Mouse (Mus musculus): ENCODE measurements around the gene Rflnb.
"Not testable (repeated sequence)": the region's sequence is repeated elsewhere in the genome, so short reads cannot be mapped to it uniquely, and the experiment has no call there.

Gene Rflnb

DNA sequence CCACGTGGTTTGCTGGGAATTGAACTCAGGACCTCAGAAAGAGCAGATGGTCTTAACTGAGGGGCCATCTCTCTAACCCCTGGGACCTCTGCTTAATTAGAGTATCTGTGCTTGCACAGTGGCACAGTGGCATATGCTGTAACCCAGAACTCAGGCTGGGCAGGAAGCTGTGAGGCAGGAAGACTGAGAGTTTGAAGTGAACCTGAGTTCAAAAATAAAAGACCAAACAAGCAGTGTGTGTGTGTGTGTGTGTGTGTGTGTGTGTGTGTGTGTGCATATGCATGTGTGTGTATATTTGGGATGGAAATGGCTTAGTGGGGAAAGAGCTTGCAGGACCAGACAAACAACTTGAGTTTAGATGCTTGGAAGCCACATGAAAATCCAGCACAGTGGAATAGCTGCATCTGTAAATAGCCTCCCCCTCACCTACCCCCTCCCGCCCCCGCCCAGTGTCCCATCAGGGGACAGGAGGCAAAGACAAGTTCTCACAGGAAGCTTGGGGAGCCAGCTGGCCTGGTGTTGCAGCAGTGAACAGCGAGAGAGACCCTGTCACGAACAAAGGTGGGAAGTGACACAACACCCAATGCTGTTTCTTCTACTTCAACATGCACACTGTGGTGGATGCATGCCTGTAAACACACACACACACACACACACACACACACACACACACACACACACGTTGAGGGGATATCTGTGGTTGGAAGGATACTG is 10.2 kb upstream of the Rflnb start:
- peak in 1 of 2 experiments; percentile 11 for DNase-seq

DNA sequence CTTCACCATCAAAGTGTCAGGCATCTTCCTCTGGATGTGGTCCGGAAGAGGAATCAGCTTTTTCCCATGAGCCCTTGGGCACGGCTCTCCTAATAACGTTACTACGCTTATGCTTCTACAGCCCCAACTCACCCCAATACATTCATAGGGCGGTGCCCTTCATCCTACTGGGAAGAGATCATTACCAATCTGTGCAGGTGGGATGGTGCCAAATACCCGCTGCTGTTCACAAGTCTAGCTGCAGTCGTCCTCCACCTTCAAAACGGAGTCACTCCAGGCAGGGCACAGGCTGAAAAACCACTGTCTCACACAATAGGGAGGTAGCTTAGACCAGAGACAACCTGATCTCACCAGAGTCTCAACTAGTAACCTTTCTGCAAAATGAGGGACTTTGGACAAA is 7.6 kb upstream of the Rflnb start:
- DNase-seq: peak; percentile 68 to 80

GRCm38 (mm10) chr11:76033836-76034235 is 6.3 kb upstream of the Rflnb start:
- DNase-seq: no peak

GRCm38 (mm10) chr11:76033359-76033758 is 5.8 kb upstream of the Rflnb start:
- no peak for DNase-seq

GRCm38 (mm10) chr11:76028072-76028465 is 487 bp upstream of the Rflnb start:
- DNase-seq: peak in 1 of 2 experiments; percentile 51

DNA sequence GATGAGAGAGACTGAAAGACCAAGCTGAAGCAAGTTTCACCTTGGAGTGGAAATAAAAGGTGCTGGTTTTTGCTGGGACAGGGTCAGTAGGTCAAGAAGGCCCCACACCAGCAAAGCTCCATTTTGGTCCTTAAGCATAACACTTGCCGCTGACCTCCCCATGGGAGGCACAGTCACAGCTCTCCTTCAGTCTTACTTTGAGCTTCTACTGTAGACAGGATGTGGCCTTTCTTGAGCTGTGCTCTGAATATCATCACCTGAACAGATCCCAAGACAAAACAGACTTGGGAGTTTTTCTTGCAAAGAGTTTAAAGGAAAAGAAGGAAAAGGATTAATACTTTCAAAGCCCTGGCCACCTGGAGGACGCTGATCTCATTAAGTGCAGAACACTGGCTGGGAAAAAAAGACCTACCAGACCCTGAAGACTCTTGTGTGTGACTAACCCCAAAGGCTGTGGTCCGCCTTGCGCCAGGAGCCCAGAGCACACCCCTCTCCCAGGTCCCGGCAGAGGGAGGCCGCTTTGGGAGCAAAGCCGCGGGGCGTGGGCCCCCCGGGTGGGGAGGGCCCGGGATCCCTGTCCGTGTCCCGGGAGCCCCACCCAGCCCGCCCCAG is 949 bp downstream of the Rflnb start:
- no peak for DNase-seq

DNA sequence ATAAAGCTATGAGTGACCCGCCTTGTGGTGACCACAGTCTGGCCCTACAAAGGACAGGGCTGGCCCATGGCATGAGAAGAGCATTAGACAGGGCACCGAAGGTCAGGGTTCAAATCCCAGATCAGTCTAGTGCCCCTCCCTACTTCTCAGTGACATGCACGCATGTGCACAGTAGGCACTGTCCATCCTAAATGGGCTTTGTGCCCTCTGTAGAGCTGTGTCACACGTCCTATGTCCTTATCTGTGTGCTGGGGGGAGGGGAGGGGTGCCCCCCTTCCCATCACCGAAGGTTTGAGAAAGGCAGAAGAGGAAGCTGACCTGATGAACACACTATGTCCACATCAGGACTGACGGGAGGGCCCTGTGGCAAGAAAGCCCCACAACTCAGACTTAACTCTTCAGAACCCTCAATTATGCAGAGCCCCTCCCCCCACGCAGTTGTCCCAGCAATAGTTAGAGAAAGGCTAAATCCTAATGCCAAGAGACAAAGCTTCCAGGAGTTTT is 2.5 kb downstream of the Rflnb start:
- peak in 1 of 2 experiments; percentile 12 for DNase-seq

- no peak for DNase-seq
Observed at GRCm38 (mm10) chr11:76020916-76021315, 6.7 kb downstream of the Rflnb start.

DNA sequence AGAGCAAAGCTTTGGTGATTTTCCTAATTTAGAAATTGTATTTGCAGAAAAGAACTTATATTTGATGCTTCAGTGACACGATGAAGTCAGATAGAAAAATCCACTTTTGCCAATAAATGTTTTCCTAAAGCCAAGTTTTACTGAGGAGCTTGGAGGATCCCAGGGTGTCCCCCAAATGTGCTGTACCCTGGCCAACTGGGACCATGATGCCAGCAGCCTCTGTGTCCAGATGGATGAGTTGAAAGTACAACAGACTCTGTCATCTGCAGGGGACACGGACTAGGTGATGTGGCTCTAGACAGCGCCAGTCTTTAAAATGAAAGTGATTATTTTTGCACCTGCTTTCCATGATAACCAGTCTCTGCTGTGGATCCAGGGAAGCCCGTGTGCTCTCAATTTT is 7.7 kb downstream of the Rflnb start:
- peak in 1 of 2 experiments; percentile 33 for DNase-seq

DNA sequence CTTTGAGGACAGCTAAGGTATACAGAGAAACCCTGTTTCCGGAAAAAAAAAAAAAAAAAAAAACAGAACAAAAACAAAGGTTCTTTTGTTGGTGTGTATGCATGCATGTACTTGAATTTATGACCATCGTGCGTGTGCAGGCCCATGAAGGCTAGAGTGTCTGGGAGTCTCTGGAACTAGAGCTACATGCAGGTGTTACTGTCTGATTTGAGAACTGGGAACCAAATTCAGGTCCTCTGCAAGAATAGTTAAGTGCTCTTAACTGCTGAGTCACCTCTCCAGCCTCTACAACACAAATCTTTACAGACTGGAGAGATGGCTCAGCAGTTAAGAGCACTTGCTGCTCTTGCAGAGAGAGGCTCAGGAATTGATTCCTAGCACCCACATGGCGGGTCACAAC is 11.8 kb downstream of the Rflnb start:
- no peak for DNase-seq

DNA sequence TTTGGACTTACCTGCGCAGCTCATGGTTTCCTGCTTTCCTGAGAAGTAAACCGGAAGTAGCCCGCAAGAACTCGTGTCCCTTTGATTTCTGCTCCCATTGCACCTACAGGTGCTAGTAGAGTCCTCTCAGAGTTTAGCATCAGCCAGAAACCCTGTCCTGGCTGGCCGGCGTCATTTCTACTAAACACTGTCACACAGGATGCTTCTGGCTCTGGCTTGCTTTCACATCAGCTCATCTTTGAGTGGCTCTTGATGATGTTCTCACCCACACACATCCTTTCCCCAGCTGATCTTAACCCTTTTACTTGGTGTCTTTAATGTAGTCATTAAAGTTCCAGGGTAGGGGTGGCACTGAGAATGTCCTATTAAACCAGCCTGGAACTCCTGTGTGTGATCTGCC is 12.3 kb downstream of the Rflnb start:
- DNase-seq: no peak

- no peak for DNase-seq
Observed at GRCm38 (mm10) chr11:76010838-76011624, 16.6 kb downstream of the Rflnb start.

DNA sequence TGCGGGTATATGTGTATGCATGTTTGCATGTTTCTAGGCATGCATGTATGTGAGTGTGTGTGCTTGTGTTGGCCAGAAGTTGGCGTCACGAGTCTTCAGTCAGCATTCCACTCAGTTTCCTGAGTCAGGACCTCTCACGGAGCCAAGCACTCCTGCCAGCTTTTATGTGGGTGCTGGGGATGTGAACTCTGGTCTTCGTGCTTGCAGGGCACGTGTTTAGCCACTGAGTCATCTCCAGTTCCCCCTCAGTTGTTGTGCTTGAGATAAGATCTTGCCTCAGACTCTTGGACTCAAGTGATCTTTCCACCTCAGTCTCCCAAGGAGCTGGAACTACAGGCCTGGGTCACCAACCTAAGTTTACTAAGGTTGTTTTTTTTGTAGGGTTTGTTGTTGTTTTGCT is 18.5 kb downstream of the Rflnb start:
- DNase-seq: no peak

GRCm38 (mm10) chr11:76008162-76008561 is 19.4 kb downstream of the Rflnb start:
- no peak for DNase-seq

DNA sequence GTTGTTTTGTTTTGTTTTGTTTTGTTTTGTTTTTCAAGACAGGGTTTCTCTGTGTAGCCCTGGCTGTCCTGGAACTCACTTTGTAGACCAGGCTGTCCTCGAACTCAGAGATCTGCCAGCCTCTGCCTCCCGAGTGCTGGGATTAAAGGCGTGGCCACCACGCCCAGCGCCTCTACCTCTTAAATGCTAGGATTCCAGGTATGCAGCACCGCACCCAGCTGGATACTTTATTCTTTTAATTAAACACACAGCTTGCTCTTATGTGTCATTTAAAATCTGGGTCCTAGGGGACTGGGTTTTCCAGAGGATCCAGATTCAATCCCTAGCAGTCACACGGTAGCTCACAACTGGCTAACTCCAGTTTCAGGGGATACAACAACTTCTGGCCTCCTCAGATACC is 23.3 kb downstream of the Rflnb start:
- not testable (repeated sequence) for DNase-seq

DNA sequence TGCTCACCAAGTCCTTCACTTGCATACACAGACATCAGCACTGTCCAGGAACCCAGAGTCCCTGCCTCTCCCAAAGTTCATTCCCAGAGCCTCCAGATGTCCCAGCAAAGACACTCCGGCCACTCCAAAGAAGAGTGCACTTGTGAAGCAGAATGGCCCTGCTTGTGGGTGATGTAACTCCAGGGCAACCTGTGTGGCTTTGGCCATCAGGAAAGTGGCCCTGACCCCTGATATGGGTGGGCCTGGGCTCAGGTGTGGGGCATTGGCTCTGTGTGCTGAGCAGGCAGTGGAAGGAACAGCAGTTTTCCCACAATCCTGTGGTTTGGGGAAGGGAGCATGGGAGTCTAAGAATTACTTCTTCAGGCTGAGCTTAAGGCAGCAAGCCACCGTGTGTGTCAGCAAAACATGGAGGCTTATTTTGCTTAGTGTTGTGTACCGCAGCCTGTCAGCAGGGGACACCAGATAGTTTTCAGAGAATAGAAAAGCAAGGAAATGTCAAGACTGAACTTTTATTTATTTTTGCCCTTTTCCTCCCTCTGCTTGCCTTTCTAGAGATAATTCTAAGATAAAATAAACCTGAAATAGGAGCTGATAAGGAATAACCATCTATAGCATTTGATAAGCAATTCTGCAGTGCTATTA is 26.2 kb downstream of the Rflnb start:
- no peak for DNase-seq

DNA sequence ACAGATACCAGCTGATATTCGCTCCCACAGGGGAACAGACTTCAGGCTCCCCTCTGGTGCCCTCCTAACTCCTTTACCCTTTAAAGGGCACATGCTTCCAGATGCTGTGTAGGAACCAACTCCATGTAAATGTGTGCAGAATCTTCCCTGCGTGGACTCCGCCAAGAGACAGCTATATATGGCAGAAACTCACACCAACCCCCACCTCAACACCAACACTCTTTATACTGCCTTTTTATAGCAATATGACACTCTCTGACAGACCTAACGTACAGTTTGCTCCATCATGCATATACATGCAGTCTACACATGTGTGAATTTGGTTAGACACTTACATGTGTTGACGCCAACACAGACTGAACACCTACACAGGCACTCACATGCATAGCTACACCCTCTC is 26.9 kb downstream of the Rflnb start:
- DNase-seq: no peak

DNA sequence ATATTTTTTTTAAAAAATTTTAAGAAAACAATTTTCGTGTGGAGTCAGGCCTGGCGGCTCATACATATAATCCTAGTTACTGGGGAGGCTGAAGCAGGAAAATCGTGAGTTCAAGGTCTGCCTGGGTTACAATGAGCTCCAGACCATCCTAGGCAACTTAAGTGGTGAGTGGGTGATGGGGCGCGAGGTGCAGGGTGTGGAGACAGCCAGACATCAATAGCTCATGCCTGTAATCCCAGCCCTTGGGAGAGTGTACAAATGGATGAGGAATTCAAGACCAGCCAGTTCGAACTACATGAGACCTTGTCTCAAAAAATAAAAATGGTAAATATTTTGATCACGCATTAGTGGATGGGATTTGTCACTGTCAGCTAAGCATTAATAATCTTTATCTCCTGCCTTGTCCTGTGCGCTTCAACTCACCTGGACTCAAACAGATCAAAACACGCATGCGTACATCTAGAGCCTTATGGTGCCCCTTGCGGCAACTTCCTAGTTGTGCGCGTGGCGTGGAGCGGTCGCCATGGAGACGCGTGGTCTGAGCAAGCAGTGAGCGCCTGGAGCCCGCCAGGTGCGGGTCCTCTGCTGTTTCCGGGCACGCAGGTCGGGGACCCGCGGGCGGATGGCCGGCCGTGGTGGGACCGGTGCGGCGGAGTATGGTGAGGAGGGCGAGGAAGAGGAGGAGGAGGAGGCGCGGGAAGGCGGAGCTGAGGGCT is 28.0 kb downstream of the Rflnb start, which contains the start of gene 1700016K19Rik:
Gene 1700016K19Rik, plus strand, starts transcription at position 473 of the 716 bp plus-strand sequence.
- peak; percentile 88 to 91 for DNase-seq

- DNase-seq: no peak
Observed at GRCm38 (mm10) chr11:75994357-75994756, 33.2 kb downstream of the Rflnb start.

DNA sequence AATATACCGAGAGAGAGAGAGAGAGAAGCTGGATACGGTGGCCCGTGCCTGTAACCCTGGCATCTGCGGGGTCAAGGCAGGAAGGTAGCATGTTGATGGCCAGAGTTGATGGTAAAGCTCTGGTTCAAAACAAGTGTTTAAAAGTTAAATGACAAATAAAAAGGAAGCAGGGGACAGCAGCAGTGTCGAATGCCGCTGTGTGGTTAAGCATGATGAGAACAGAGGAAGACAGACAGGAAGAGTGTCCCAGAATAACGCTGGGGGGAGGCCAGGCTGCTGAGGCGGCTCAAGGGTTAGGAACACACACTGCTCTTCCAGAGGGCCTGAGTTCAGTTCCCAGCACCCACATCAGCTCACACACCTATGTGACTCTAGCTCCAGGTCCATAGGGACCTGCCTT is 35.1 kb downstream of the Rflnb start:
- no peak for DNase-seq

GRCm38 (mm10) chr11:75991911-75992310 is 35.7 kb downstream of the Rflnb start:
- DNase-seq: no peak

All from cerebellum, postnatal 25 days (tissue).